Mouse (Mus musculus): Measurements from ENCODE around the gene Slmap. TPM values are rescaled to one million over a fixed set of nuclear protein-coding genes. Genes with fewer than 3 reads are reported as not detected.
"Not testable (repeated sequence)": the region's sequence is repeated elsewhere in the genome, so short reads cannot be mapped to it uniquely, and the experiment has no call there.

The Slmap gene
- 14.0 and 15.0 TPM in 2 replicates for polyA plus RNA-seq (2016; fragmentation: Nextera tagmentation; extraction: Ambion mirVana)

GRCm38 (mm10) chr14:26534757-26535479 lies at the start of gene Slmap:
TSS of gene Slmap (minus strand) at chr14:26534931.
- H3K4me3 ChIP-seq: peak within 1 kb of the TSS; percentile 98
- no peaks in the 10 kb centered on the region for H3K9me3 ChIP-seq
- peaks cover 14% of the 10 kb centered on the region for H3K36me3 ChIP-seq (replicated peaks)
- peak; percentile 97 for DNase-seq (ENCODE audit: extremely low spot score, low spot score)
- 13% methylated on average over 33 of the region's 33 CpGs for WGBS
- H3K27ac ChIP-seq: peak within 1 kb of the TSS; percentile 92
- peaks cover 38% of the 10 kb centered on the region for H3K4me1 ChIP-seq
- H3K27me3 ChIP-seq (ENCODE audit: poor library complexity, severe bottlenecking): 0 out of 2 replicates have a peak, but pooled peaks cover 6% of the 10 kb centered on the region

GRCm38 (mm10) chr14:26583645-26584044 lies 48.9 kb upstream of the Slmap start:
- H3K4me1 ChIP-seq: peaks cover 23% of the 10 kb centered on the region
- H3K27ac ChIP-seq: no peak overlapping the region
- no peak overlapping the region for H3K4me3 ChIP-seq
- DNase-seq (ENCODE audit: extremely low spot score, low spot score): no peak
- 93% methylated on average over 3 of the region's 3 CpGs for WGBS
- H3K9me3 ChIP-seq: peaks cover 4% of the 10 kb centered on the region; the same call in 1 of the 2 replicates
- H3K27me3 ChIP-seq (ENCODE audit: poor library complexity, severe bottlenecking): no peaks in the 10 kb centered on the region
- H3K36me3 ChIP-seq (replicated peaks): peaks cover 23% of the 10 kb centered on the region

GRCm38 (mm10) chr14:26579346-26580343 lies 44.9 kb upstream of the Slmap start:
- DNase-seq (ENCODE audit: extremely low spot score, low spot score): peak; percentile 86
- peak overlapping the region; percentile 100 for H3K27ac ChIP-seq
- peaks cover 9% of the 10 kb centered on the region for H3K36me3 ChIP-seq (replicated peaks)
- no peaks in the 10 kb centered on the region for H3K27me3 ChIP-seq (ENCODE audit: poor library complexity, severe bottlenecking)
- H3K9me3 ChIP-seq: peaks cover 4% of the 10 kb centered on the region; the same call in 1 of the 2 replicates
- WGBS: under 1% methylated on average over 79 of the region's 79 CpGs
- H3K4me1 ChIP-seq: peaks cover 23% of the 10 kb centered on the region
- H3K4me3 ChIP-seq: peak overlapping the region; percentile 97

- WGBS: 77% methylated on average over 6 of the region's 6 CpGs
- no peak for DNase-seq (ENCODE audit: extremely low spot score, low spot score)
- H3K36me3 ChIP-seq (replicated peaks): peaks cover 7% of the 10 kb centered on the region
These were observed 44.1 kb upstream of the Slmap start for GRCm38 (mm10) chr14:26578791-26579191.

GRCm38 (mm10) chr14:26576255-26576780 lies 41.6 kb upstream of the Slmap start:
- no peak overlapping the region for H3K4me3 ChIP-seq
- H3K27ac ChIP-seq: no peak overlapping the region
- no peaks in the 10 kb centered on the region for H3K9me3 ChIP-seq
- WGBS: 75% methylated on average over 3 of the region's 3 CpGs
- DNase-seq (ENCODE audit: extremely low spot score, low spot score): no peak
- H3K27me3 ChIP-seq (ENCODE audit: poor library complexity, severe bottlenecking): no peaks in the 10 kb centered on the region
- peaks cover 22% of the 10 kb centered on the region for H3K4me1 ChIP-seq
- H3K36me3 ChIP-seq (replicated peaks): no peaks in the 10 kb centered on the region

More at GRCm38 (mm10) chr14:26578791-26579191, 44.1 kb upstream of the Slmap start:
- H3K27me3 ChIP-seq (ENCODE audit: poor library complexity, severe bottlenecking): no peaks in the 10 kb centered on the region
- H3K4me1 ChIP-seq: peaks cover 23% of the 10 kb centered on the region
- H3K4me3 ChIP-seq: peak overlapping the region; percentile 97
- H3K27ac ChIP-seq: no peak overlapping the region
- peaks cover 4% of the 10 kb centered on the region; the same call in 1 of the 2 replicates for H3K9me3 ChIP-seq

GRCm38 (mm10) chr14:26573556-26573955 lies 38.8 kb upstream of the Slmap start, which contains the start of gene Dennd6a:
TSS of gene Dennd6a (plus strand) at chr14:26573856.
- not testable (repeated sequence) for H3K4me3 ChIP-seq; H3K36me3 ChIP-seq (replicated peaks); H3K4me1 ChIP-seq; H3K27me3 ChIP-seq (ENCODE audit: poor library complexity, severe bottlenecking); H3K9me3 ChIP-seq; H3K27ac ChIP-seq; DNase-seq (ENCODE audit: extremely low spot score, low spot score)
- WGBS: 90% methylated on average over 5 of the region's 5 CpGs

GRCm38 (mm10) chr14:26571951-26572675 lies 37.4 kb upstream of the Slmap start:
- Histone ChIP-seq H3K4me3 (no peak overlapping the region), H3K36me3 (replicated peaks) (no peaks in the 10 kb centered on the region), H3K27ac (no peak overlapping the region), H3K9me3 (no peaks in the 10 kb centered on the region), H3K4me1 (no peaks in the 10 kb centered on the region), H3K27me3 (ENCODE audit: poor library complexity, severe bottlenecking) (no peaks in the 10 kb centered on the region)
- DNase-seq (ENCODE audit: extremely low spot score, low spot score): no peak
- 57% methylated on average over 4 of the region's 4 CpGs for WGBS

GRCm38 (mm10) chr14:26569880-26570279 lies 35.1 kb upstream of the Slmap start:
- DNase-seq (ENCODE audit: extremely low spot score, low spot score): no peak
- no peak overlapping the region for H3K4me3 ChIP-seq
- H3K4me1 ChIP-seq: no peaks in the 10 kb centered on the region
- H3K36me3 ChIP-seq (replicated peaks): no peaks in the 10 kb centered on the region
- H3K27me3 ChIP-seq (ENCODE audit: poor library complexity, severe bottlenecking): no peaks in the 10 kb centered on the region
- no peaks in the 10 kb centered on the region for H3K9me3 ChIP-seq
- no peak overlapping the region for H3K27ac ChIP-seq
- WGBS: 88% methylated on average over 4 of the region's 4 CpGs

- 0 out of 2 replicates have a peak, but pooled peaks cover 3% of the 10 kb centered on the region for H3K9me3 ChIP-seq
- no peak for DNase-seq (ENCODE audit: extremely low spot score, low spot score)
- H3K27me3 ChIP-seq (ENCODE audit: poor library complexity, severe bottlenecking): no peaks in the 10 kb centered on the region
- H3K36me3 ChIP-seq (replicated peaks): no peaks in the 10 kb centered on the region
- no peak overlapping the region for H3K4me3 ChIP-seq
- H3K27ac ChIP-seq: no peak overlapping the region
- peaks cover 5% of the 10 kb centered on the region for H3K4me1 ChIP-seq
- whole genome bisulfite sequencing: 81% methylated on average over 2 of the region's 2 CpGs
These were observed 27.5 kb upstream of the Slmap start for GRCm38 (mm10) chr14:26562247-26562646.

GRCm38 (mm10) chr14:26558536-26558935 lies 23.8 kb upstream of the Slmap start:
- H3K4me3 ChIP-seq: no peak overlapping the region
- no peak for DNase-seq (ENCODE audit: extremely low spot score, low spot score)
- H3K4me1 ChIP-seq: peaks cover 5% of the 10 kb centered on the region
- H3K27me3 ChIP-seq (ENCODE audit: poor library complexity, severe bottlenecking): no peaks in the 10 kb centered on the region
- no peaks in the 10 kb centered on the region for H3K36me3 ChIP-seq (replicated peaks)
- WGBS: 95% methylated on average over 7 of the region's 7 CpGs
- no peak overlapping the region for H3K27ac ChIP-seq
- H3K9me3 ChIP-seq: 0 out of 2 replicates have a peak, but pooled peaks cover 3% of the 10 kb centered on the region

GRCm38 (mm10) chr14:26557581-26557980 lies 22.9 kb upstream of the Slmap start:
- WGBS: 53% methylated on average over 1 of the region's 1 CpGs
- Histone ChIP-seq H3K4me1 (peaks cover 5% of the 10 kb centered on the region), H3K27ac (no peak overlapping the region), H3K27me3 (ENCODE audit: poor library complexity, severe bottlenecking) (no peaks in the 10 kb centered on the region), H3K36me3 (replicated peaks) (no peaks in the 10 kb centered on the region), H3K4me3 (no peak overlapping the region), H3K9me3 (0 out of 2 replicates have a peak, but pooled peaks cover 3% of the 10 kb centered on the region)
- no peak for DNase-seq (ENCODE audit: extremely low spot score, low spot score)

- peaks cover 5% of the 10 kb centered on the region for H3K4me1 ChIP-seq
- H3K27ac ChIP-seq: no peak overlapping the region
- 89% methylated on average over 3 of the region's 3 CpGs for WGBS
- H3K27me3 ChIP-seq (ENCODE audit: poor library complexity, severe bottlenecking): no peaks in the 10 kb centered on the region
- no peaks in the 10 kb centered on the region for H3K36me3 ChIP-seq (replicated peaks)
- no peak overlapping the region for H3K4me3 ChIP-seq
- no peaks in the 10 kb centered on the region for H3K9me3 ChIP-seq
- DNase-seq (ENCODE audit: extremely low spot score, low spot score): no peak
These were observed 18.1 kb upstream of the Slmap start for GRCm38 (mm10) chr14:26552853-26553252.

Measured in forebrain, embryonic 10.5 days (tissue).